Mouse (Mus musculus): ENCODE measurements around the gene Mrpl23.

Gene Mrpl23

DNA sequence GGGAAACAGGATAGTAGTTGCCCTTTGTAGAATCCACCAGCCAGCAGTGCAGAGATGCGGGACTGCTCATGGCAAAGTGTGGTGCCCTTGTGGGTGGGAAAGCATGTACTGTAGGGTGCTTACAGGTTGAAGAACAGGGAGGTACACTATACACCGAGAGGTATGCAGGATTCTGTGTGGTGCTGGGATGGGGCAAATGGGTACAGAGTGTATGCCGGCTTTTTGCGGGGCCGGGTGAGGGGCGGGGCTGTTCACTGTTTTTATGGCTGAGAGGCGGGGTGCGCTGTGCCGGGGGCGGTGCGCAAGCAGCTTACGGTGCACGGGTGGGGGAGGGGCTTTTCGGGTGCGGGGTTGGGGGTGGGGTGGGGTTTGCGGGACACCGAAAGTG is at the start of gene Mrpl23:
Mrpl23 (plus strand) TSS at position 16 of the 388 bp plus-strand sequence.
- DNase-seq (ENCODE audit: low spot score in 2 of 2): no peak

DNA sequence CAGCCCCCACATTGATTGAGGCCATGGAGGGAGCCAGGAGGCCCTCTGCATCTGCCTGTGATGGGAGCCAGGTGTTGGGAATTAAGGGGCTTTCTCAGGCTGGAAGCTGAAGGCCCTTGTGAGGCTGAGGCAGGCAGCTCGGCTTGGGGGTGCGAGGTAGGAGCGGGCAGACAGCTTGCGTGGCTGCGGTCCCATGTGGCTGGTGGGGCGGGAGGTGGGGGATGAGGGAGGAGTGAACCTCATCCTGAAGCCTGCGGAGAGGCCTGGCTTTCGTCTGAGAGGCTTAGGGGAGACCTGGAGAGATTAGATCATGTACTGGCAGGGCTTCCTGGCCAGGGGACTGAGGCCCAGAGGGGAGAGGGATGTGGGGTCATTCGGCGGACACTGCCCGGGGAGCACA is 49.4 kb upstream of the Mrpl23 start:
- no peak for DNase-seq (ENCODE audit: low spot score in 2 of 2)

DNA sequence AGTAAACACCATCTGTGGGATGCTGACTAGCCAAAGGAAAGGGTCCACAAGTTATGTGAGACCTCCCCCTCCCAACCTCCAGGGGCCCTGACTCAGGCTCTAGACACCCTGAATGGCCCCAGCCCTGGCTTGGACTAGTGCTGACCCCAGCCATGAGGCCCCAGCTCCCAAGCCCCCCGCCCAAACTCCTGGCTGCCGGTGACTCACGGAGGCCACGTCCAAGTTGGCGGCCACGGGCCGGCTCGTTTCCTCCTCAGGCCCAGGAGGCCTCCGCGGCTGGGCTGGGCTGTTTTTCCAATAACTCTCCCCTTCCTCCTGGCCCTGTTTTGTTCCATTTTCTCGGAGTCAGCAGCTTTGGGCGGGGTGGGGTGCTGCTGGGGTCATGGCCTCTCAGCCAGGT is 47.7 kb upstream of the Mrpl23 start:
- DNase-seq (ENCODE audit: low spot score in 2 of 2): no peak

DNA sequence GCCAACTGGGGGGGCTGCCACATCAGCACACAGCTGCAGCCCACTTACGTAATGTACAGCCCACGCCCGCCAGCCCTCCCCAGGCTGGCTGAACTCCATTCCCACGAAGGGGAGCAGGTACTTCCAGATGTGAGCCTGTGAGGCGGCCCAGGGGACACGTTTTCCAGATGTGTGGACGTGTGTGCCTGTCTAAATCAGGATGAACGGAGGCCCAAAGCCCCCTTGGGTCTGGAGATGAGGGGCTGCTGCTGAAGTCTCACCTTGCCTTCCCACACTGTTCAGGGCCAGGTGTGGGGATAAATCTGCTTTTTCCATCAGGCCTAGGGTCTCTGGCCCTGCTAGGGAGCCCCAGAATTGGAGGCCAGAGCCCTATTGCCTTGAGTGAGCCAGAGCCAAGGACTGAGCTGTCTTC is 45.7 kb upstream of the Mrpl23 start:
- no peak for DNase-seq (ENCODE audit: low spot score in 2 of 2)

DNA sequence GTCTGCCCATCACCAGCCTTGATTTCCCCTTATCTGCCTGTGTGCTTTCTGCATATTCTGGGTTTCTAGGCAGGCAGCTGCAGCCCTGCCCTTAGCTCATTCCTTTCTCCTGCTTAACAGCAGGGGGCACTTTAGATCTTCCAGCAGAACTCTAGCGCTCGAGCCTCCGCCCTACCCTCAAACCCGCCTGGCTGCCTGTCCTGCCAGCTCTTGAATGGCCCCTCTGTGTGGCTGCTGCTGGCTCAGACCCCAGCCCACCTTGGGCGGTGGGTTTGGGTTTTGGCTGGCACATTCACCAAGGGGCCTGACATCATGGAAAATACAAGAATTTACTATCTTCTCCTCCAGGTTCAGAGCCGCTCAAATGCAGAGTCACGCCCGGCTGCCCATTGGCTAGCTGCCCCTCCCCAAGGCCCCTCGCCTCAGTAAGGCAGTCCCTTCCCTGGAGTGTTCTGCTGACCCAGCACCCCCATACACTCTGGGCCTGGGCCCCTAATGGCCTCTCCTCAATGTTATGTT is 45.1 kb upstream of the Mrpl23 start:
- peak; percentile 15 to 42 for DNase-seq (ENCODE audit: low spot score in 2 of 2)

DNA sequence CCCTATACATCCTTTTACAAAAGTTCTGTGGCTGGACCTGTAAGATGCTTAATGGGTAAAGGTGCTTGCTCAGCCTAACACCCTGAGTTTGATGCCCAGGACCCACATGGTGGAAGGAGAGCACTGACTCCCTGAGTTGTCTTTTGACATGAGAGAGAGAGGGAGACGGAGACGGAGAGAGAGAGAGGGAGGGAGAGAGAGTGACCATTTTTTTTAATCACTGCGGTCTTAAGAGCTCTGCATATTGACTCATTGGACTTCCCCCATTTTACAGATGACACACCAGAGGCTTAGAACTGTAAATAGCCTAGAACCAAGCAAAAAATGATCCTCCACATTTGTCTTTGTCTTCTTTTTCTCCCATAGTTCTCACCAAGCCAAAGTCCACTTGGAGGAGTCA is 44.4 kb upstream of the Mrpl23 start:
- DNase-seq (ENCODE audit: low spot score in 2 of 2): no peak

DNA sequence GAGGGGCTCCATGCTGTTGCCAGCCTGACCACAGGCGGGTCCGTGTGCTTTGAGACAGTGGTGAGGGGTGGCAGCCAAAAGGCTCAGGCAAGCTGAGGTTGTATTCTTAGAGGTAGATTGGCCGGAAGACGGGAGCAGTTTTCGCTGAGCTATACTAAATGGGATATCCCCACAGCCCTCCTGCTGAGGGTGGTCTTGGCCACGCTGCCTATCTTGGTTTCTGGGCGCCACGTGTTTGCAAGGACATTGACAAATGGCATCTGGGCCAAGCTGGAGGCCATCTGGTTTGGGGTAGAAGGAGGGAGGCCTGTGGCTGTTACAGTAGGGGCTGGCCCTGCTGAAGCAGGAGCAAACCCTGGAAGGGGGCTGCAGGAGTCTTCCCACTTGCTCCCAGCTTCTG is 39.0 kb upstream of the Mrpl23 start:
- no peak for DNase-seq (ENCODE audit: low spot score in 2 of 2)

DNA sequence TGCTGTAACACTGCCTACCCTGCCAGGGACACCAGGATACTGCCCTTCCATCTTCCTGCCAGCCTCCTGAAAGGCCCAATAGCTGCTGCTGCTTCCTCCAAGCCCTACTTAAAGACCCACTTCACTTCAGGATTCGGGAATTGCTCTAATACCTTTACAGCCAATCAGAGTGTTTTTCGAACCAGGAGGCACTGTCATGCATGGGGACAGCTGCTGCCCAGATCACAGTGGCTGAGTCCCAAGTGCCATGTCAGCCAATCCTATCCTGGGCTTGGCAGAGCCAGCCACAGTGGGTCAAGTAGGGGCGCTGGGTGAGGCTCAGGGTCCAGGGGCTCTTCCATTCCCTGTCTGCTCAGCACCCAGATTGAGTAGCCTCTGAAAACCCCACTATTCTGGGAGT is 36.3 kb upstream of the Mrpl23 start:
- no peak for DNase-seq (ENCODE audit: low spot score in 2 of 2)

DNA sequence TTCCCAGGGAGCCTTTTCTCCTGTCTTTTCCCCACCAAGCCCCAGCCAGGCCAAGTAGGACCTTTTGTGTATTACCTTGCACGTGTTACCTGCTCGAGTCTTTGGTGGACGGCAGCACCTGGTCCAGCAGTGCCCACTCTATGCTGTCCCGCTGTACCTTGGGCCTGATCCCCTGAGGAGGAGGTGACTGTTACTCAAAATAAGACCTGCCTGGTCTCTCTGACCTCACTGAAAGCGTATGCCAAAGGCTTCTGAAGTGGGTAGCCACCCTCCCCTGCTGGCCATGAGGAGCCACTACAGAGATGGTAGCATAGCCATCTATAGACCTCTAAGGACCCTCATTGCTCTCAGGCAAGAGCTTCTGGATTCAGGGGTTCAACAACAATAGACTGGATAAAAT is 35.7 kb upstream of the Mrpl23 start:
- no peak for DNase-seq (ENCODE audit: low spot score in 2 of 2)

DNA sequence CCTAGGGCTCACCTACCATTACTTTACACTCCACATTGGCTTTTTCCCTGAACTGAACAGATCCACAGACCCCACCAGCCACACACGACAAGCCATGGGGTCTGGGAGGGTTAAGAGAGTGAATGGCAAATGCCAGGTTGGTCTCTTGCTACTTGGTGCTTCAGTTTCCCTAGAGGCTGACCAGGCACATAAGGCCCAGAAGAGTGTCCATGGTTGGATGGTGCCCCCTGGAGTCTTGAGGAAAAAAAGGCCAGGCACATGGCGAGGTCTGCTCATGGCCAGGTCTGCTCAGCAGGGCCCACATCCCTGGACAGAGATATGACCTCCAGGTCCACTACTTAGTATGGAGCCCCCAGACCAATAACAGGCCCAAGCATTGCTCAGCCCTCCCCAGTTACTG is 34.7 kb upstream of the Mrpl23 start:
- peak in 1 of 2 experiments; percentile 19 for DNase-seq (ENCODE audit: low spot score in 2 of 2)

DNA sequence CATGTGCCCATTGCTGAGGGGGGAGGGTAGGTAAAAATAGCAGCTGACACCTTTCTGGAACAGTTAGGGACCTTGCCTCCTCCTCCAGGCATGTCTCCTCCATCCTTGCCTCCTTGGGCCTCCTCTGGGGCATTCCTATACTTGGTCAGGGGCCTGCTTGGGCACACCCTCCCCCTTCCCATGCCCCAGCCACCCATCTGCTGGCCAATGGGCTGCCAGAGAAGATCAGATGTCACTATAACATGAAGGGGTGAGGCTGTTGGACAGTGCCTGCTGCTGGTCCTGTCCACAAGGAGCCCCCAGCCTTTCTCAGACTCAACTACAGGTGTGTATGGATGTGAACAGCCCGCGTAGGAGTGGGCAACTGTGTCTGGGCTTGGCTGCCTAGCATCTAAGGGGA is 33.9 kb upstream of the Mrpl23 start, which contains the start of gene Tnnt3:
Tnnt3 (plus strand) TSS at position 262 of the 400 bp plus-strand sequence.
- DNase-seq (ENCODE audit: low spot score in 2 of 2): no peak

DNA sequence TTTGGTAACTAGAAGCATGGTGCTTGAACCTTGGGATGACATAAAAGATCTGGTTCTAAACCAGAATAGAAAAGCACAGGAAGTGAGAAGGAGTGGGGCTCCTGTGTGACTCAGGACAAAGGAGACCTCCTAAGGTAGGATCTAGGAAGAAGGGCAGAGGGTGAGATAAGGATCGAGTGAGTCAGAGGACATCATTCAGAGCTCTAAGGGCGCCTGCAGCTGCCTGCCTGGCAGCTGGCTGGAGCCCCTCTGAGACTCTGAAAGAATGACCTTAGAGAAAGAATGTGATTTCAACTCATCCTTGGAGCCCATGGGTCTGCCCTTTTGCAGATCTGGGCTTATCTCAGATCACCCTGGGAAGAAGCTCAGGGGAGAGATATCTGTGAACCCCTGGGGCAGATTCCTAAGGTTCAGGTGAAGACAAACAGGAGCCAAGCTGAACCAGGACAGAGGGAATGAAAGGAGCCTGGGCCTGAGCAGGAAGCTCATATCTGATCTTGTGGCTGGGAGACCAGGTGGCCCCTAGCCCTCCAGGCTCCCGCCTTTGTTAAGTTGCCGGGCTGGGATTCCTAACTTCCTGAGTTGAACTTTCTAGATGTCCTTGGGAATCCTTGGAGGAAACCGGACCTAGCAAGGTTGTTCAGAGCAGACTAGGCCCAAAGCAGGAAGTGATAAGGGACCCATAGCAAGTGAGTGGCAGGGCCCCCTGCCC is 33.3 kb upstream of the Mrpl23 start:
- no peak for DNase-seq (ENCODE audit: low spot score in 2 of 2)

DNA sequence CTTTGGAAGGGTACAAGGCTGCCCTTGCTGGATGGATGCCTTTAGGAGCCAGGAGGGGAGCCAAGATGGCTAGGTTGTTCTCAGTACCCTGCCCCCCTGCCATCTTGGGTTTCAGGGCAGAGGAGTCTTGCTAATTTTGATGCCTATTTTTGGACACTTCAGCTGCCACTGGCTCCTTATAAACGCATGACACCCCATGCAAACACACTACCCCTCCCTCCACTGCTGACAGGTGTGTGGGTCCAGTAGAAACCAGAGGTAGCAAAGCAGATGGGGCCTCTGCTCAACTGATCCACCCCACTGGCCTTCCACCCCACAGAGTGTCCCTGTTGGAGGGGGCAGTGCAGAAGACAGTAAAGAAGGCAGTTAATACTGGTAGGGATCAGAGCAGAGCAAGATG is 32.5 kb upstream of the Mrpl23 start:
- DNase-seq (ENCODE audit: low spot score in 2 of 2): no peak

DNA sequence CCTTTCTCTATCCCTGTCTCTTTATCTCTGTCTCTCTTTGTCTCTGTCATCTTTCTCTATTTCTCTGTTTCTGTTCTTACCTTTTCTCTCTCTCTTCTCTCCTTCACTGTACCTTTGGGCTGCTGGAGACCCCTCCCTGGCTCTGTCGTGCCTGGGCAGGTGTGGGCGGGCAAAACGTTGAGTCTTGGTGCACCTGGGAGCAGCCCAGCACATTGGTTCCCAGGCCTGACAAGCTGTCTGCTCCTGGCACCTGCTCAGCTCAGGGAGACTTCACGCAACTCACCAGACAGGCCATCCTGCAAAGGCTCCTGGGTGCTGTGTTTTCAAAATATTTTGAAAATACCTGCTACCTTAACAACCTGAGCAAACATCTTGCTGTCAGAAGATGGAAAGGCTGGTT is 29.3 kb upstream of the Mrpl23 start:
- DNase-seq (ENCODE audit: low spot score in 2 of 2): no peak

DNA sequence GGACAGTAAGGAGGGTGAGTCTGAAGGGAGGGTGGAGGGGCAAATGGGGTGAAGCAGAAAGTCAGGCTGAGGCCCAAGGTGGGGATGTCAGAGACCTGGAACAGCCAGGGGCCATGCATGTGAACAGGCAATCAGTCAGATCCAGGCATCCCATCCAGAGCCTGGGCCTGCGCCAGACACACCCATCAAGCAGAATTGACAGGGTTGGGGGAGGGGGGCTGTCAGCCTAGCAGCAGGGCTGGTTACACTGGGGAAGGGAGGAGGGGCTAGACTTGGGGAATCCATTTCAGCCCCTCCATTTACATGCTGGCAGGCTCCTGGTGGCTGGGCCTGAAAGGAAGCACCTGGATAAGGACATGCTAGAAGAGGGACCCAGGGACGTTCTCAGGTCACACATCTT is 26.5 kb upstream of the Mrpl23 start:
- no peak for DNase-seq (ENCODE audit: low spot score in 2 of 2)

DNA sequence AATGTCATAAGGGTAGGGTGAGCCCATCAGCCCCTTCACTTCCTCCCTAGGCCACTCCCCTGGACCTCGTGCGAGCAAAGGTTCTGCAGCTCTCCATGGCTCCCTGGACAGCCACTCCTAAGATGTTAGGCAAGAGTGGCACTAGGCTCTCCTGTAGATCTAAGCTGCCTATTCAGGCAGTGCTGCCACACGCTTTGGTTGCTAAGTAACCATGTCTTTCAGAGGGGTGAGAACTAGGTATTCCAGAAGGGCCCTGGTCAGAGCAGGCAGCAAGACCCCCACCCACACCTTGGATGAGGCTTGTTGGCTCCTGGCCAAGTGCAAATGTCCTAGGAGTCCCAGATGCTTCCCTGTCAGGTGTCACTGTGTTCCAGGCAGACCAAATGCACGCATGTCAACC is 26.0 kb upstream of the Mrpl23 start:
- DNase-seq (ENCODE audit: low spot score in 2 of 2): no peak

DNA sequence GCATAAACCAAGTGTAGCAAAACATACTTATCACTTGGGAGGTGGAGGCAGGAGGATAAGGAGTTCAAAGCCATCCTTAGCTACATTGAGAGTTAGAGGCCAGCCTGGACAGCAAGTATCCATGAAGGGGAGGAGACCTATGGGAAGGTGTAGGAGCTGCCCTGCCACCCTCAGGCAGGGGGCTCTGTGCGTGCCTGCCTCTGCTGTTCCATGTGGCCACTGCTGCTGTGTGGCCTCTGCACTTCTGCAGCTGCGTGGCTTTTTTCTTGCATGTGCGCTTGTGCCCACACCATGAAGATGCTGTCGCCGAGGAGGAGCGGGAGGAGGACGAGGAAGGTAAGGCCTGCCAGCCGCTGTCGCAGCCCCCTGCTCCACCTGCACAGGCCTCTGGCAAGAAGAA is 25.0 kb upstream of the Mrpl23 start:
- no peak for DNase-seq (ENCODE audit: low spot score in 2 of 2)

DNA sequence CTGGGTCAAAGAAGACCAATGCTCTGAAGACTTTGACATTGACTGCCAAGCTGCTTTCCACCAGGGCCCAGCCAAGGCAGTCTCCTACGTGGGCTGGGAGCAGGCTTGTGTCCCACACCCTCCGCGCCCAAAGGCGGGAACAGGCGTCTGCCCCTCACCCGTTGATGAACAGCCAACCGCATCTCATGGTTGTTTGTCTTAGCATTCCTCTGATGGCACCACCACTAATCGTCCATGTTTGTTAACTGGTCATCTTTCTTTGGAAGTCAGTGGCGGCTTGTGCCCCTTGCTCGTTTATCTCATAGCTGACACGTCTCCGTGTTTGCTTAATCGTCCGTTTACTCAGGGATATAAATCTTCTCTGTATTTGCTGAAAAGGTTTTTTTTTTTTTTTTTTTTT is 23.0 kb upstream of the Mrpl23 start:
- no peak for DNase-seq (ENCODE audit: low spot score in 2 of 2)

DNA sequence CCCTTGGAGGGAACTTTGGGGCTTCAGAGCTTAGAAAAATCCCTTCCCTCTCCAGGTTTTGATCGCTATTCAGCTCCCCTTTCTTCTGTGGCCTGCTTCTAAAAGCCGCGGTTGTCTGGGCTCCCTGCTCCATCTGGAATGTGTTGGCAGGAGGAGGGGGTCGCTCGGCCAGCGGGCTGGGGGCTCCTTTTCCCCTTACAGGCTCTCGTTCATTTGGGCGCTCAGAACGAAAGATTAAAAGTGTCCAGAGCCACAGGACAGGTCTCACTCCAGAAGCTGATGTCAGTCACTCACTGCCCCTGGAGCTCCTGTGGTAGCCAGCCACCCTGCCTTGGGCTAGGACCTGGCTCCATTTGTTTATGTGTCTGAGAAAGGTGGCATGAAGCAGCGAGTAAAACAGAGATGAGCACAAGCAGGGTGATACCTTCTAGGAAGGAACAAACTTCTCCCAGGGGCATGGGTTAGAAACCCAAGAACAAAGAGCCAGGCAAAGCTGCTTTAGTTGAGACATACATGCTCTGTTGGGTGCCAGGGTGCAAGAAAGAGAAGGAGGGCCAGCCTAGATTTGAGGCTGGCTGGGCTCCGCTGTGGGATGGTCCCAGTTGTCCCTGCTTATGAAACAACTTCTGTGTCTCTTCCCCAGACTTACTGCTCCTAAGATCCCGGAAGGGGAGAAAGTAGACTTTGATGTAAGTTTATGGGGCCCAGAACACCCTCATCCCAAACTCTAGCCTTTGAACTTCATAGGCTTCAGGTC is 22.3 kb upstream of the Mrpl23 start:
- no peak for DNase-seq (ENCODE audit: low spot score in 2 of 2)

DNA sequence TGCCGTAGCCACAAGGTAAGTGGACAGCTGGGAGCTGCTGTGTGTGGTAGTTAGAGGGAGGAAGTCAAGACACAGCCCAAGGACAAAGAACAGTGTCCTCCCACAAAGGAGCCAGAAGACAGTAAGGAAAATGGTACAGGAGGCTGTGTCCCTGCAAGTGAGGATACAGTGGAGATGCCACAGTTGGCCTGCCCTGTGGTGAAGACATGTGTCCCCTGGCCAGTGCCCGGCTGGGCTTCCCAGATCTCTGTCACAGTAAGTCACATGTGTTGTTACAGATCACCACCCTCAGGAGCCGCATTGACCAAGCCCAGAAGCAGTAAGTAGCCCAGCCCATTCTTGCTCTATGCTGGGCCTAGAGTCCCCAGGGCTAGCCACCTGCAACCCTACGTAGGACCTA is 18.4 kb upstream of the Mrpl23 start:
- no peak for DNase-seq (ENCODE audit: low spot score in 2 of 2)

DNA sequence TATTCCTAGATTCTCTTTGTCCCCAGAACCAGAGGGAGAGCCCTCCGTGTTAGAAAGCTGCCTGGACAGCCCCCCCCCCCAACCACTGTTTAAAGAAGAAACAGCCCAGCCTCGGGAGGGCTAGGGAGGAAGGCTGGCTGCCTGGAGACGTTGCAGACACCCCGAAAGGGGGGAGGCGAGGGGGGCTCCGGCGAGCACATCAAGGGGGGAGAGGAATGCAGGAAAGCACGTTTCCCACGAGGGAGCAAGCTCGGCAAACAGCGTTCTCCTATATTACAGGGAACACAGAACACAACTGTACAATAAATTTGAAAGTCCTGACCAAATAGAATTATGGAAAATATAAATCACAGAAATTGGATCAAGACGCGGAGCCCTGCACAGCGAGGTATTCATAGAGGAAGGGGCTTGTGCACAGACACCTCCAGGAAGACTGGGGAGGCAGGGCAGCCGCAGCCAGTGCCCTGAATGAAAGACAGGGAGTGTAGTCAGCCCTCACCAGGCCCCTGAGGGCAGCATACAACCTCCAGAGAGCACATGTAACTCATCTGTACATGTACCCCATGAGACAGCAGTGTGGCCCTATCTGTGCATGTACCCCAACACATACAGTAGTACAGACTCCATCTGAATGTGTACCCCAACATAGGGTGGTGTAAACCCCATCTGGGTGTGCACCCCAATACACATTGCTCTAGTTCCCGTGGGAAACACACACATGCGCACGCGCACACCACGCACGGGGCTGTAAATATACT is 16.1 kb upstream of the Mrpl23 start:
- DNase-seq (ENCODE audit: low spot score in 2 of 2): no peak

DNA sequence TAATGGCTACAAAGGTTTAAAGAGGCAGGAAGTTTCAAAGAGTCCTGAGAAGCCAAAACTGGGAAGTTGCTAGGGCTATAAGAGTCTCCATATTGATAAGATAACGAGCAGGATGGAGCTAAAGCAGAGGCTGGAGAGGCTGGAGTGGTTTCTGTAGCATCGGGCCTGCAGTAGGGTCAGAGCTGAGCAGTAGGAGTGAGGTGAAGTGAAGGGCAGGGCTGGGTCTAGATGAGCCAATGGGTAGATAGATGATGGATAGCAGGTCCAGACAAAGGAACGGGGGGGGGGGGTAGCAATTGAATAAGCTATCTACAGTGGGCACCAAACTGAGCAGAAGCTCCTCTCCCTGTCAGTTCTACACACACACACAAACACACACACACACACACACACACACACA is 15.0 kb upstream of the Mrpl23 start:
- no peak for DNase-seq (ENCODE audit: low spot score in 2 of 2)

DNA sequence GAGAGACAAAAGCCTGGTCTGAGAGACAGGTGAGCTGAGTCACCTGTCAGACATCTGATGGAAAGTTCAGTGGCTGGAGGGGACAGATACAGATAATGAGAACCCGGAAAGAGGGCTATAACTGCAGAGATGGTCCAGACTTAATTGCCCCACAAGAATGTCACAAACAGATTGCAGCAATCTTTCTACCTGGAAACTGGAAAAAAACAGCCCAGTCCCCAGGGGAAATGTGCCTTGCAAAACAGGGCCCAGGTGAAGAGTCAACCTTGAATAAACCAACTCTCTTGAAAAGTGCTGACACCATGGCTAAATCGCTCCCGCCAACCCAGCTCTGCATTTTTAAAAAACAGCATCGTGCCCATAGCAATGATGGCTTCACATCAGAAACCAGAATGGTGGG is 12.2 kb upstream of the Mrpl23 start:
- DNase-seq (ENCODE audit: low spot score in 2 of 2): no peak
